Mouse (Mus musculus) adrenal gland, postnatal 10 days (tissue): ENCODE data around the gene H2-Ob. TPM values are rescaled to one million over a fixed set of nuclear protein-coding genes. Genes with fewer than 3 reads are reported as not detected.
A peak's percentile ranks its signal among the peaks of the same experiment; 100 is the strongest.
"Not testable (repeated sequence)": the region's sequence is repeated elsewhere in the genome, so short reads cannot be mapped to it uniquely, and the experiment has no call there.

ENCODE experiments used
- DNase-seq: peaks from one replicate; pipeline ENCODE4 v3.0.0; 2021; ENCODE audit warnings: mixed read lengths
- total RNA-seq, 2 experiments: library from RNA; stranded (reverse); gene quantifications; 2 replicates each; pipeline ENCODE4 v1.2.3; 2021

H2-Ob gene
- total RNA-seq, 2 experiments from 2014 or later, result 2.7 to 3.5 TPM

DNA sequence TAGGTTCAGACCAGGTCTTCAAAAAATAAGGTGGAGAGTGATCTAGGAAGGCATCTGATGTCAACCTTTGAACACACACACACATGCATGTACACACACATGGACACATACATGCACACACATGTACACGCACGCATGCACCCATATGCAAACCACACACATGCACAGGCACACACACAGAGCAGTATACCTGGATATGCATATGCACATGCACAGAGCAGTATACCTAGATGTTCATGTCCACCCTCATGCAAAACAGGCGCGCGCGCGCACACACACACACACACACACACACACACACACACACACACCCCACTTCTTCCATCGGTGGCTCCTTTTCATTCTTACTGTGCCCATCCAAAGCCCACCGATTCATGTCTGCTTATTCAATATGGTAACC, 30.8 kb upstream of the H2-Ob start:
- no peak for DNase-seq

GRCm38 (mm10) chr17:34208421-34208820, 30.3 kb upstream of the H2-Ob start:
- DNase-seq, result no peak

GRCm38 (mm10) chr17:34209680-34210079, 29.0 kb upstream of the H2-Ob start:
- DNase-seq, result no peak

DNA sequence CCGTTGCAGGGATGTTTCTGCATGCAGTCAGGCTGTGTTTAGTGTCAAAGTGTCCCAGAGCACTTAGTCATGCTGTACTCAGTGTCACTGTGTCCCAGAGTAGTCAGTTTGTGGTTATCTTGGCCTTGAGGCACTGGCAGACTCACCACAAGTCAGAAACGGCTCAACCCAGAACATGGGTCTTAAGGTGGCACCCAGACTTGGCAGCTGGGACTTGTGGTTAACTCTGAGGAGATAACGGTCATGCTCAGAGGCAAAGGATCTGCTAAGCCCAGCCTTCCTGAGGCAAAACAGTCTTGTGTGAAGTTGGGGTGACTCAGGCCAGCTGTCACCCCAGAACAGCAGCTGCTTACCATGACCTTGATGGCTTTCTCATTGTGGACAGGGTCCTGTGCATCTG, 28.1 kb upstream of the H2-Ob start:
- peak; percentile 35 for DNase-seq

DNA sequence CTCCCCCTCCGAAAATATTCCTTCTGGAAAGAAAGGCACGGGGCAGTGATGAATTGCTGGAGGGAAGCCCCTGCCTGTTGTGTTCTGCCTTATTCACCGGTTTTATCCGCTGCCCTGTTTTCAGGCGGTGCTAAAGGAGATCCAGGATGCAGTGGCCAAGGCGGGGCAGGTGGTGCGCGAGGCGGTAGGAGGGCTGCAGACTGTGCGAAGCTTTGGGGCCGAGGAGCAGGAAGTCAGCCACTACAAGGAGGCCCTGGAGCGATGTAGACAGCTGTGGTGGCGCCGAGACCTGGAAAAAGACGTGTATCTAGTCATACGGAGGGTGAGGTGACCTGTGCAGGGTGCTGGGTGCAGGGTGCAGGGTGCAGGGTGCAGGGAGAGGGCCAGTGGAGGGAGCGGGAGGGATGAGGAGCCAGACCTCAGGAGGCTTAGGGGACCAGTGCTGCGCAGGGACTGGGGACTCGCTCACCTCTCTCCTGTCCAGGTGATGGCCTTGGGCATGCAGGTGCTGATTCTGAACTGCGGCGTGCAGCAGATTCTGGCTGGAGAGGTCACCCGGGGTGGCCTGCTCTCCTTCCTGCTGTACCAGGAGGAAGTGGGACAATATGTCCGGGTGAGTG, 26.8 kb upstream of the H2-Ob start:
- no peak for DNase-seq

DNA sequence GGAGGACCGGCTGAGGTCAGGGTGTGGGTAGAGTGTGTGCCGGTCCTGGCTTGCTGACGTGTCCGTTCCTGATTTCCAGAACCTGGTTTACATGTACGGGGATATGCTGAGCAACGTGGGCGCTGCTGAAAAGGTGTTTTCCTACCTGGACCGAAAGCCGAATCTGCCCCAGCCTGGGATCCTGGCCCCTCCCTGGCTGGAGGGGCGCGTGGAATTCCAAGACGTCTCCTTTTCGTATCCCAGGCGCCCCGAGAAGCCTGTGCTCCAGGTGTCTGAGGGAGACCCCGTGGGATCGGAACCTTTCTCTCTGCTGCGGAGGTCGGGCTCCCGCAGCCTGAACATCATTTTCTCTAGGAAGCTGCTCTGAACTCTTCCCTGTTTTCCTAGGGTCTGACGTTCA, 24.8 kb upstream of the H2-Ob start:
- no peak for DNase-seq

- no peak for DNase-seq
Measured at GRCm38 (mm10) chr17:34215176-34215575, 23.5 kb upstream of the H2-Ob start.

GRCm38 (mm10) chr17:34217216-34217928, 21.3 kb upstream of the H2-Ob start:
- DNase-seq, result no peak

GRCm38 (mm10) chr17:34217986-34218385, 20.7 kb upstream of the H2-Ob start:
- DNase-seq, result no peak

GRCm38 (mm10) chr17:34218675-34219074, 20.0 kb upstream of the H2-Ob start:
- peak; percentile 70 for DNase-seq

DNA sequence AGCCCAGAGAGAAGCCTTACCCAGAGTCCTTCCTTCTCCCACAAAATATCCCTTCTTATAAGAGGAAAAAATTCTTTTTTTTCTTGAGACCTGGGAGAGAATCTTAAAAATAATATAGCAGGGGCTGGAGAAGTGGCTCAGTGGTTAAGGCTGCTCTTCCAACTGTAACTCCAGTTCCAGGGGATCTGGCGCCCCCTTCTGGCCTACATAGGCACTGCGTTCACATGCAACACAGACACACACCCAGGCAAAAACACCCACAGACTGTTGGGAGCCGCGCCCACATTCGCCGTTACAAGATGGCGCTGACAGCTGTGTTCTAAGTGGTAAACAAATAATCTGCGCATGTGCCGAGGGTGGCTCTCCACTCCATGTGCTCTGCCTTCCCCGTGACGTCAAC, 19.6 kb upstream of the H2-Ob start:
- DNase-seq, result peak; percentile 78

DNA sequence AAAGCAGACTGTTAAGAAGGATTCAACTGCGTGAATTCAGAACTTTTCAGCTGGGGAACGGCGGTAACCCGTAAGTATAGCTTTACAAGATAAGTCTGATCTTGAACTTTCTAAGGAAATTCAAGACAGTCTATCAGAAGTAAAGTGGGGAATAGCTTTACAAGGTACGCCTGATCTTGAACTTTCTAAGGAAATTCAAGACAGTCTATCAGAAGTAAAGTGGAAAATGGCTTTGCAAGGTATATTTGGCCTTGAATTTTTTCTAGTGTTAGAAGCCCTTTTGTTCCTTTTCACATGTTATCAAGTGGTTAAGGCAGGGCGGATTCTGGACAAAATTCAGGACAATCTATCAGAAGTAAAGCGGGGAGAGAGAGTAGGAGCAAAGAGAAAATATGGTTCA, 18.9 kb upstream of the H2-Ob start:
- DNase-seq, result not testable (repeated sequence)

- DNase-seq, result not testable (repeated sequence)
Measured at GRCm38 (mm10) chr17:34220401-34220800, 18.3 kb upstream of the H2-Ob start.

DNA sequence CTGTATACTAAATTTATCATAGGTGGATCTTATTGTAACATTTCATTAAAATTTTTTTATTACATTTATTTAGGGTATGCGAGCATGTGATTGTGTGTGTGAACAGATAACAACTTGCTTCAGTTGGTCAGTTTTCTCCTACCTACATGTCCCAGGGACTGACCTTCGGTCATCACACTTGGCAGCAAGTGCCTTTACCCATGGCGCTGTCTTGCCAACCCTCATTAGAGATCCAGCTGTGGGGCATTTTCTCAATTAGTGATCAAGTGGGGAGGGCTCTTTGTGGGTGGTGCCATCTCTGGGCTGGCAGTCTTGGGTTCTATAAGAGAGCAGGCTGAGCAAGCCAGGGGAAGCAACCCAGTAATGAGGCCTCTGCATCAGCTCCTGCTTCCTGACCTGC, 13.9 kb upstream of the H2-Ob start:
- DNase-seq, result no peak

DNA sequence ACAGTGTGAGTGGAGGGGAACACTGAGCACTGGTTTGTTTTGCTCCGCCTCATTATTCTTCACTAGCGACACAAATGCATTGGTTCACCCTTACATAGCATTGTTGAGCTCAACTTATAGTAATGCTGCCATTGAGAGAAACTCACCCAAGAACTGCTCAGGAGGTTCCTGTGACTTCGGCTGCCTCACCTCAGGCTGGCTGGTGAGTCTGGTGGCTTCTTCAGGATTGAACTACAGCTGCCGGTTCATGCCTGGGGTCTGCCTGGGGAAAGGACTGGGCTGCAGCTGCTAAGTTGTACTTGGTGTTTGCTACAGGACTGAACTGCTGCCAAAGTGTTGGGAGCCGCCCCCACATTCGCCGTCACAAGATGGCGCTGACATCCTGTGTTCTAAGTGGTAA, 13.3 kb upstream of the H2-Ob start:
- no peak for DNase-seq

GRCm38 (mm10) chr17:34225911-34226310, 12.8 kb upstream of the H2-Ob start:
- DNase-seq, result not testable (repeated sequence)

DNA sequence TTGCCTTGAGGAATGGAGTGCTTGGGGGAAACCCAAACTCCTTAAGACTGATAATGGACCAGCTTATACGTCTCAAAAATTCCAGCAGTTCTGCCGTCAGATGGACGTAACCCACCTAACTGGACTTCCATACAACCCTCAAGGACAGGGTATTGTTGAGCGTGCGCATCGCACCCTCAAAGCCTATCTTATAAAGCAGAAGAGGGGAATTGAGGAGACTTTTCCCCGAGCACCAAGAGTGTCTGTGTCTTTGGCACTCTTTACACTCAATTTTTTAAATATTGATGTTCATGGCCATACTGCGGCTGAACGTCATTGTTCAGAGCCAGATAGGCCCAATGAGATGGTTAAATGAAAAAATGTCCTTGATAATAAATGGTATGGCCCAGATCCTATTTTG, 7.7 kb upstream of the H2-Ob start:
- DNase-seq, result not testable (repeated sequence)

DNA sequence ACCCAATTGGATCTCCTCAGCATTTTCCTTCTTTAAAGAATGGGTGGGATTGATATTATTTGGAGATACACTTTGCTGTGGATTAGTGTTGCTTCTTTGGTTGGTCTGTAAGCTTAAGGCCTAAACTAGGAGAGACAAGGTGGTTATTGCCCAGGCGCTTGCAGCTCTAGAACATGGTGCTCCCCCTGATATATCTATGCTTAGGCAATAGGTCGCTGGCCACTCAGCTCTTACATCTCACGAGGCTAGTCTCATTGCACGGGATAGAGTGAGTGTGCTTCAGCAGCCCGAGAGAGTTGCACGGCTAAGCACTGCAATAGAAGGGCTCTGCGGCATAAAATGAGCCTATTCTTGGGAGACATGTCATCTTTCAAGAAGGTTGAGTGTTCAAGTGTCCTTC, 6.7 kb upstream of the H2-Ob start:
- DNase-seq, result not testable (repeated sequence)

DNA sequence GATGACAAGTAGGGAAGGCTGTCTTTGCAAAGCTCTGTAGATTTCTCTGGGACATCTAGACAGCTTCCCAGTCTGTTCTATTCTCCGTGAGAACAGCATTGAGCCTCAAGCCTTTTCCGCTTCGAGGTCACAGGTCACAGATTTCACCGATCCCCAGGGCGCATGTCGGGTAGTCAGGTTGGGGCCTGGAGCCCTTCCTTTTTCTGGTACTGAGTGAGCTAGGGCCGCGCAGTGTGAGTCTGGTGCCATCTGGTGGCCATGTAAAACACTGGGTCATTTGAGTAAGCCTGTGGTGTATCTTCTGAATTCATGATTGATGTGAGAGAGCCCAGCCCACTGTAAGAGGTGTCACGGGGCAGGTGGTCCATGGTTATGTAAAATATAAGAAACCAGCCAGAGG, 3.8 kb upstream of the H2-Ob start:
- DNase-seq, result peak; percentile 85

DNA sequence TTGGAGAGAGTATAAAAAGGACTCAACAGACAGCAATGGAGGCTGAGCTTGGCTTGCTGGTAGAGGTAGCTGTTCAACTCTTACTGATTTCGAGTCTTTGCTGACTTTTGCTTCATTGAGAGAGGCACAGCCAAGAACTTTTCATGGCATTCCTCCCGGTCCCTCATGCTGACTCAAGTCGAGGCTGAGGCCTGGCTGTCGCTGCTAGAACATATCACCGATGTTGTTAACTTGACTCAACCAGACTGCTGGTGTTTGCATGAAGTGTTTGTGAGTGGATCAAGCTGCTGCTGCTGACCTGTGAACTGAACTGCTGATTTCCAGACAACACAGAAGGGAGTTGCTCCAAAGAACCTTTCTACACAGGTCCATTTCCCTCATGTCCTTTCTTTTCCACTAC, 2.0 kb upstream of the H2-Ob start:
- no peak for DNase-seq

- no peak for DNase-seq
Measured at GRCm38 (mm10) chr17:34237741-34238140, 962 bp upstream of the H2-Ob start.

DNA sequence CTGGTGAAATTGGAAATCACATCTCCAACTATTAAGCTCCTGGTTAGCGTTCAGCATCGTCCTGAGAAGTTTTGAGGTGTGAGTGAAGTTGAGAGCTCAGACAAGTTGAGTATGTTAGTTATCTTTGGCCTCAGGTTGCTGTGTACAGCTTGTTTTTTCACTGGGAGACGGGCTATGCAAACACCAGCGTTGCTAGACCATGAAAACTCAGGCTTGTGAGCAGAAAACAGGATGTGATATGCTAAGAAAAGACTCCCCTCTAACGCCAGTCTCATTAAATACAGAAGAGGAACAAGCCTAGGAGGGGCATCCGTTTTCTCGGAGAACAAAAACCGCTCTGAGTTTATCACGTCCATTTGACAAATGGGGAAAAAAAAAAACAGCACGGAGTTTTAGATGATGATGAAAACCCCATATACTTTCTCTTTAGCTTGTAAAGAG, 918 bp downstream of the H2-Ob start:
- no peak for DNase-seq

DNA sequence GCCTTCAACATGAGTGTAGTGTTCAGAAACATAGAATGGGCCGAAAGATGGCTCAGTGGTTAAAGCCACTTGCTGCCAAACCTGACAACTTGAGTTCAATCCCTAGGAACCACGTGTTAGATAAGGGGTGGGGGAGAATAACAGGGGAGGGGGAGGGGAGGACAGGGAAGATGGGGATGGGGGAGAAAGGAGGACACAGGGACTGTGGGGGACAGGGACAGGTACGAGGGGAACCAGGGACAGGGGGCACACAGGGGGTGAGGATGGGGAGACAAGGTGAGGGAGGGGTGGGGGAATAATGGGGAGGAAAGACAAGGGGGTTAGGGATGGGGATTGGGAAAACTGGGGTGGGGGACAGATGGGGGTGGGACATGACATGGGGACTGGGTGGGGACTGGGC, 1.7 kb downstream of the H2-Ob start:
- no peak for DNase-seq

GRCm38 (mm10) chr17:34240916-34241315, 2.2 kb downstream of the H2-Ob start:
- DNase-seq, result no peak
